Mouse (Mus musculus) heart, postnatal 0 days (tissue): ENCODE measurements at regions not wholly inside any gene's neighbourhood (a gene's known extent, or its start where the extent isn't known, plus 50 kb on each side); places are given as distances from the start of the nearest gene placed in this dataset.

Source experiments
- CTCF ChIP-seq: IDR thresholded peaks from 2 replicates; pipeline ENCODE4 v1.5.1; 2016; ENCODE audit warnings: antibody characterized with exemption, control low read depth, low read depth
- EP300 ChIP-seq: IDR thresholded peaks from 2 replicates; pipeline ENCODE4 v1.6.1; 2016; ENCODE audit warnings: antibody characterized with exemption, low read depth

- TF ChIP-seq CTCF (no peak), EP300 (no peak)
Observed at GRCm38 (mm10) chr7:36921003-36921402, 223.1 kb downstream of the Tshz3 start.
